Mouse (Mus musculus) ES-E14 (cell line): ENCODE measurements around the gene Chmp3. TPM values are rescaled to one million over a fixed set of nuclear protein-coding genes. Genes with fewer than 3 reads are reported as not detected.

ENCODE experiments used
- DNase-seq: peaks from one replicate; pipeline ENCODE4 v3.0.0-alpha.2; 2013; ENCODE audit warnings: low read depth, low spot score
- H3K27ac ChIP-seq: 2 replicates; pipeline ENCODE4 v1.5.1; 2012; ENCODE audit warnings: low read depth, mild to moderate bottlenecking, low read length, moderate library complexity, mixed read lengths; ENCODE audit not compliant: poor library complexity, insufficient read depth, severe bottlenecking
- H3K36me3 ChIP-seq: 2 replicates; pipeline ENCODE4 v1.6.1; 2012; ENCODE audit warnings: mild to moderate bottlenecking, low read length, moderate library complexity, mixed read lengths; ENCODE audit not compliant: control insufficient read depth, poor library complexity, insufficient read depth, severe bottlenecking
- H3K4me1 ChIP-seq, 2 experiments: fragments of 150-350 bp in 1 of 2; sonication (generic) in 1 of 2; 2 replicates each; pipeline ENCODE4 v1.6.1; 2012; ENCODE audit warnings: low read length in 2 of 2, mild to moderate bottlenecking in 1 of 2, mixed read lengths in 1 of 2; ENCODE audit not compliant: control insufficient read depth in 2 of 2, insufficient read depth in 2 of 2, poor library complexity in 1 of 2
- H3K4me3 ChIP-seq, 2 experiments: fragments of 150-350 bp in 1 of 2; sonication (generic) in 1 of 2; 2 replicates each; pipeline ENCODE4 v1.5.1; 2012; ENCODE audit warnings: low read length in 2 of 2, low read depth in 1 of 2, mild to moderate bottlenecking in 1 of 2, mixed read lengths in 1 of 2; ENCODE audit not compliant: insufficient read depth in 1 of 2, poor library complexity in 1 of 2, severe bottlenecking in 1 of 2
- H3K9ac ChIP-seq: 2 replicates; pipeline ENCODE4 v1.6.1; 2012; ENCODE audit warnings: low read depth, mild to moderate bottlenecking, low read length, mixed read lengths; ENCODE audit not compliant: poor library complexity, insufficient read depth, severe bottlenecking
- H3K9me3 ChIP-seq: fragments of 150-350 bp; sonication (generic); 2 replicates; pipeline ENCODE4 v1.6.1; 2012; ENCODE audit warnings: low read depth, mild to moderate bottlenecking, low read length; ENCODE audit not compliant: control insufficient read depth, insufficient read depth
- CHD2 ChIP-seq: IDR thresholded peaks from 2 replicates; pipeline ENCODE4 v1.6.1; 2014; ENCODE audit warnings: mild to moderate bottlenecking, low read depth, low read length, inconsistent platforms
- HCFC1 ChIP-seq: IDR thresholded peaks from 2 replicates; pipeline ENCODE4 v1.6.1; 2012; ENCODE audit warnings: low read length, inconsistent platforms, borderline replicate concordance; ENCODE audit not compliant: insufficient read depth
- MAFK ChIP-seq: IDR thresholded peaks from 2 replicates; pipeline ENCODE4 v1.6.1; 2014; ENCODE audit warnings: mild to moderate bottlenecking, low read depth, low read length, inconsistent platforms; ENCODE audit not compliant: insufficient read depth
- ZC3H11A ChIP-seq: IDR thresholded peaks from 2 replicates; pipeline ENCODE4 v1.6.1; 2012; ENCODE audit warnings: low read depth, mild to moderate bottlenecking, inconsistent platforms, low read length, borderline replicate concordance
- ZNF384 ChIP-seq: IDR thresholded peaks from 2 replicates; pipeline ENCODE4 v1.6.1; 2012; ENCODE audit warnings: low read depth, low read length, inconsistent platforms
- in situ Hi-C, 2 experiments: fragments of 600-800 bp; cut with MboI; formaldehyde crosslinking; loops; one replicate each; pipeline ENCODE4 v1.15.1; 2025; ENCODE audit warnings: low sequenced_read_pairs in 2 of 2, inconsistent platforms in 1 of 2; ENCODE audit not compliant: unreplicated experiment in 2 of 2
- total RNA-seq: library from RNA; depleted of rRNA; stranded (reverse); fragments of 300-350 nt; gene quantifications from 2 replicates; pipeline ENCODE4 v1.2.3, GENCODE M21; 2012; rRNA removed

Chmp3 gene
- total RNA-seq, 1 experiment: 55.8 TPM

DNA sequence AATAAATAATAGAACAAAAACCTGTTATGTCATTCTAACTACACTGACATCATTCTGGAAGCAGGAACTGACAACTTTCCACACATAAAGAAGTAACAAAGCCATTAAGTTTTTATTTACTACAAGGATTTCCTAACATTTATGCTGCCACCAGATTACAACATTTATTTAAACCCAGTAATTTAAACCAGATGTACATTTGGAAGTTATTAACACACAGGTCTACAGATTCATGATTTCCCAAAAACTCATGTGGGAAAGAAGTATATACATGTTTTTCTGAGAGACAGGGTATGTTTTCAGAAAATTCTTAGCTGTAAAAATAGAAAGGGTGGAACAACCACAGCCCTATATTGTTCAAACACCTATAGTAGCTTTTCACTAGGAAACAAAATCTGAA is 81.1 kb downstream of the Chmp3 start:
- Histone ChIP-seq H3K4me1 (peaks cover 0 to 8% of the 10 kb centered on the region in 2 experiments; a peak in 1 of 4 replicates), H3K27ac (no peak overlapping the region), H3K36me3 (no peaks in the 10 kb centered on the region; the same call in 1 of the 2 replicates), H3K9me3 (no peaks in the 10 kb centered on the region), H3K4me3 (no peak overlapping the region), H3K9ac (no peak overlapping the region)
- in situ Hi-C loops: loop anchor here in 1 of 2 experiments (25.0 kb wide), 1 partner anchor 263 kb away; no protein-coding TSS in a partner anchor
- TF ChIP-seq HCFC1 (no peak), CHD2 (no peak), MAFK (no peak), ZC3H11A (no peak), ZNF384 (no peak)
- DNase-seq: no peak

DNA sequence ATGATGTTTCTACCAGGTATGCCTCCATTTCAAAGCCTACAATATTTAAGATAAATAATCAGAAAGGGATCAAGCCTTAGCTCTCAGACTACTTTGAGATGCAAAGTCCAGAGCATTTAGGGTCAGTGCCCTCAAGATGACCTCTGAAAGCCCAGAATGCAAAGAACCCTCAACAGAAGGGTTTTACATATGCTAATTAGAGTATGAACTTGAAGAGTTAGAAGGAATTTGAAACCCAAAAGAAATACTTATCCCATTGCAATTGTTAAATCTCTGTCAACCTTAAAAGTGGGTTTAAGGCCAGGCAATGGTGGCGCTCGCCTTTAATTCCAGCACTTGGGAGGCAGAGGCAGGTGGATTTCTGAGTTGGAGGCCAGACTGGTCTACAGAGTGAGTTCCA is 82.4 kb downstream of the Chmp3 start:
- no peak overlapping the region for H3K4me3 ChIP-seq
- H3K9me3 ChIP-seq: no peaks in the 10 kb centered on the region
- H3K4me1 ChIP-seq: peaks cover 0 to 8% of the 10 kb centered on the region in 2 experiments; a peak in 1 of 4 replicates
- DNase-seq: peak; percentile 56
- no peak overlapping the region for H3K27ac ChIP-seq
- no peaks in the 10 kb centered on the region; the same call in 1 of the 2 replicates for H3K36me3 ChIP-seq
- no peak overlapping the region for H3K9ac ChIP-seq
- TF ChIP-seq MAFK: no peak
- TF ChIP-seq ZNF384: no peak
- TF ChIP-seq CHD2: no peak; the same call in 1 of the 2 replicates
- TF ChIP-seq ZC3H11A: no peak
- TF ChIP-seq HCFC1: no peak
- in situ Hi-C loops: no loop called here

DNA sequence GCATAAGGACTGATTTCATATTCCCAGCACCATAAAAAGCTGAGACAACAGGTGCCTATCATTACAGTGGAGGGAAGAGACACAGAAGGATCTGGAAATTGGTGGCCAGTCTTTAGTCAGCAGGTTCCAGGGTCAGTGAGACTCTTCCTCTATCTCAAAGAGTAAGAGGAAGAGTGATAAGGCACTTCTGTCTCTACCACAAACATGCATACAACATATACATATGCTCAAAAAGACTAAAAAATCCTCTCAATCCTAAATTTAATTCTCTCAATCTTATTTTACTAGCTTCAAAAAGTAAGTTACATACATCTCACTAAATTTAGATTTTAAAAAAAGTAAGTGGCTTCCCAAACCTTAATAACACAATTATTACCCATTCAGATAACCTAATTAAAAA is 83.7 kb downstream of the Chmp3 start:
- Histone ChIP-seq H3K36me3 (no peaks in the 10 kb centered on the region; the same call in 1 of the 2 replicates), H3K27ac (no peak overlapping the region), H3K9ac (no peak overlapping the region), H3K9me3 (no peaks in the 10 kb centered on the region), H3K4me1 (peaks cover 2 to 13% of the 10 kb centered on the region in 2 experiments; a peak in 1 of 4 replicates), H3K4me3 (no peak overlapping the region)
- in situ Hi-C loops: no loop called here
- TF ChIP-seq ZNF384: no peak
- TF ChIP-seq HCFC1: no peak
- no peak for TF ChIP-seq MAFK
- no peak for TF ChIP-seq CHD2
- no peak for TF ChIP-seq ZC3H11A
- no peak for DNase-seq

DNA sequence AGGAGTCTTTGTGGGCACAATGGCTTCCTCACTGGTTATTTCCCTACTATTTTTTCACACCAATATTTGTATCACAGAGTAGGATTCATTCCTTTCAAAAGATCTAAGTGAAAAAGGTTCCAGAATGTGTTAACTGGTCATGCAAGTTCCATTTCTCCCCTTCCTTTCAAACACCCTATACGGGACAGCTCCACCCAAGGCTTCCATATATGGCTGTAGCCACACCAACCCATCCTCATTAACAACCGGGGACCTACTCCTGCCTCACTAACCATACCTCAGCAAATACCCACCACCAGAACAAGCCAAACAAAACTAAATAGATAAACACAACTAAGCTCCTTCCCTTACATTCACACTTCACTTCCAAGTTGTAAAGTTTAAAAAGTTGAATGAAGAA is 87.6 kb downstream of the Chmp3 start:
- DNase-seq: no peak
- Histone ChIP-seq H3K9me3 (no peaks in the 10 kb centered on the region), H3K9ac (no peak overlapping the region), H3K4me3 (peak overlapping the region; percentile 21 to 75), H3K36me3 (no peaks in the 10 kb centered on the region), H3K27ac (no peak overlapping the region), H3K4me1 (peaks cover 2 to 11% of the 10 kb centered on the region in 2 experiments; a peak in 1 of 4 replicates)
- no peak for TF ChIP-seq ZNF384
- no peak for TF ChIP-seq ZC3H11A
- in situ Hi-C loops: no loop called here

DNA sequence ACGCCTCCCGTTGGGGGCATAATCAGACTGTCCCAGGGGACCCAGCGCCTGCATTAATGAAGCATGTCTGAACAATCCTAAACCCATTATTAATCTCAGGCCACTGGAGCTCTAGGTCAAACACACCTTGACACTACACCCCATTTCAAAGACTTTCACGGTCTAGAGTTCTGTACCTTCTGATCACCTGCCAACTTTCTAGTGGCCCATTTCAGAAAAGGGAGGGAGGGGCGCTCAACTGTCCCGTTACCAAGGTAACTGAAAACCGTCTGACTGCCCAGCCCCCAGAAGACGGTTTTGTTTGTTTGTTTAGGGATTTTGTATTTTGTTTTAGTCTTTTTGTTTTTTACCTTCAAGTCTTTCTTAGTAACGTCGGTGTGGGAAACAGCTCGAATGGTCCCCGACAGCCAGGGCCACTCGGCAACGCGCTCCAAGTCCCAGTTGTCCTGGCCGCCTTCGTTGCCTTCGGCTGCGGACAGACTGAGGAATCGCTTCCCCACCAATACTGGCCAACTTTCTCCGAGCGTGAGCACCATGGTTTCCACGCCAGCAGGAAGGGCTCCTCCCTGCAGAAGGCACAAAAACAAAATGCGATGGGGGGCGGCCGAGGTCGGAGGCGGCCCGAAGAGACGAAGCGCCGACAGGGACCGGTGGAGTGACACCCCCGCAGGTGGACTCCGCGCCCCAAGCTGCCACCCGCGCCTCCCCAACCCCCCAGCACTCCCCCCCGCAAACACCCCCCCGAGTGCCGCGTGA is 88.3 kb downstream of the Chmp3 start:
- Histone ChIP-seq H3K36me3 (no peaks in the 10 kb centered on the region), H3K9me3 (no peaks in the 10 kb centered on the region), H3K4me1 (peaks cover 2 to 7% of the 10 kb centered on the region in 2 experiments; a peak in 1 of 4 replicates), H3K9ac (peak overlapping the region; percentile 94), H3K4me3 (peak overlapping the region; percentile 75 to 91), H3K27ac (no peak overlapping the region)
- TF ChIP-seq ZNF384 (no peak), CHD2 (no peak), ZC3H11A (no peak), MAFK (no peak), HCFC1 (no peak)
- DNase-seq: no peak
- in situ Hi-C loops: no loop called here

Other genes with a start within 250 kb of the Chmp3 start
- 4.2 and 6.8 TPM in 2 replicates for gene Smyd1, start 221.6 kb upstream of the Chmp3 start, total RNA-seq
- gene Cd8b1, start 221.0 kb upstream of the Chmp3 start, total RNA-seq: 0.21 TPM in 1 of 2 replicates, not detected in the other
- gene Cd8a, start 170.4 kb upstream of the Chmp3 start, total RNA-seq: 0.13 and 0.32 TPM in 2 replicates
- gene Rmnd5a, start 103.2 kb upstream of the Chmp3 start, total RNA-seq: 44.6 and 52.3 TPM in 2 replicates
- gene Rnf103, start 49.9 kb upstream of the Chmp3 start, total RNA-seq: 4.7 and 7.3 TPM in 2 replicates
- 124 and 125 TPM in 2 replicates for gene Kdm3a, start 89.2 kb downstream of the Chmp3 start, total RNA-seq
- gene Reep1, start 163.8 kb downstream of the Chmp3 start, total RNA-seq: 6.9 and 8.9 TPM in 2 replicates